Mouse (Mus musculus) CH12.LX (cell line): ENCODE measurements around the gene Cib1.

Experiments
- NELFE ChIP-seq: IDR thresholded peaks from 2 replicates; pipeline ENCODE4 v1.6.1; 2011; ENCODE audit warnings: low read depth, low read length, improper control_type of control experiment
- POLR2AphosphoS2 ChIP-seq: IDR thresholded peaks from 2 replicates; pipeline ENCODE4 v1.6.1; 2011; ENCODE audit warnings: low read depth, low read length, improper control_type of control experiment
- ZC3H11A ChIP-seq: IDR thresholded peaks from 2 replicates; pipeline ENCODE4 v1.6.1; 2012; ENCODE audit warnings: low read depth, mild to moderate bottlenecking, inconsistent platforms, low read length, improper control_type of control experiment
- ZNF384 ChIP-seq: IDR thresholded peaks from 2 replicates; pipeline ENCODE4 v1.6.1; 2012; ENCODE audit warnings: low read depth, low read length, improper control_type of control experiment, inconsistent platforms

DNA sequence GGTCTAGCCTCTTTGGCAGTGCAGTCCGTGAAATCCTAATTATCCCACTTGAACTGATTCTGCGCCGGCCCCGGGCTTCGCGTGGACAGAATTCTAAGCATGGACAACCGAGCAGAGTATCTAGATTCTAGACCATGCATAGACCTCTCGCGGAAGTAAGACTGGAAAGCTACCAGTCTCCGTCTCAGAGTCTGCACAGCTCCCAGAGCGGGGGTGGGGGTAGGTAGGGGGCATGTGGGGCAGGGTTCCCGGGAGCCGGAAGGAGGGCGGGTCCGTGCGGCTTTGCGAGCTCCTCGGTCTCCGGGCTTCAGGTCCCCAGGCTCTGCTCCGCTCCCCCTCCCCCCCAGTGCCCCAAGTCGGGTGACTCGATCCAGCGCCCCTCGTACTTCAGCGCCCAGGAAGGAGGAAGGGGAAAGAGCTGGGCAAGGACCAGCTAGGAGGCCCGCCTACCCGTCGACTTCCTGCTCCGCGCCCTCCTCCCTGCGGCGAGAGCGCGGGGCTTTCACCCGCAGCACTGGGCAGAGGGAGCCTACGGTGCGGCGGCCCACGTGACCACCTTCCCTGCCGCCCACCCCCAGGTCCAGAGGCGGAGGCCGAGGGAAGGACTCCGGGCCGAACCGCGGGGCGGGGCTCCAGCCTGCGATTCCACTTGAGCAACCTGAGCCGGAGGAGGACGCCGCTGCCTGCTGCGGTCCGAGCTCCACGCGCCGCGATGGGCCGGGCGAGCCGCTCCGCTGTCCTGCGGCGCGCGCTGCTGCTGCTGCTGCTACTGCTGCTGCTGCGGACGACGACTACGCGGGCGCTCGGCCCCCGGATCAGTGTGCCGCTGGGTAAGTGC lies 34.5 kb downstream of the Cib1 start:
- TF ChIP-seq ZNF384 (no peak), NELFE (peak; percentile 62), POLR2AphosphoS2 (no peak), ZC3H11A (no peak)
